Mouse (Mus musculus) heart, embryonic 14.5 days (tissue): Measurements from ENCODE around the gene Plxnd1. TPM values are rescaled to one million over a fixed set of nuclear protein-coding genes. Genes with fewer than 3 reads are reported as not detected.

Experiments
- ATAC-seq: fragments of 200-750 bp; cut with Nextera tagmentation; 2 replicates; pipeline ENCODE4 v1.8.0; 2017; ENCODE audit warnings: low read depth, moderate TSS enrichment; ENCODE audit not compliant: insufficient number of reproducible peaks, insufficient read depth, low FRiP score
- H3K27ac ChIP-seq, 2 experiments: fragments of 200-500 bp in 1 of 2; fragments of 300-500 bp in 1 of 2; sonication (generic) in 1 of 2; replicated peaks in 1 of 2; 2 replicates each; pipeline ENCODE4 v1.5.1; 2012 to 2014; ENCODE audit warnings: low read depth in 2 of 2, low read length in 2 of 2, control low read depth in 1 of 2, mild to moderate bottlenecking in 1 of 2, mixed read lengths in 1 of 2; ENCODE audit not compliant: control insufficient read depth in 1 of 2, insufficient read depth in 1 of 2
- H3K27me3 ChIP-seq: fragments of 300-500 bp; sonication (generic); 2 replicates; pipeline ENCODE4 v1.6.1; 2014; ENCODE audit warnings: mild to moderate bottlenecking, low read length, control low read depth; ENCODE audit not compliant: control insufficient read depth, insufficient read depth
- H3K36me3 ChIP-seq: fragments of 300-500 bp; sonication (generic); 2 replicates; pipeline ENCODE4 v1.6.1; 2014; ENCODE audit warnings: mild to moderate bottlenecking, control low read depth, low read length, mixed read lengths; ENCODE audit not compliant: control insufficient read depth, insufficient read depth
- H3K4me1 ChIP-seq, 2 experiments: fragments of 200-500 bp in 1 of 2; fragments of 300-500 bp in 1 of 2; sonication (generic) in 1 of 2; 2 replicates each; pipeline ENCODE4 v1.6.1; 2012 to 2014; ENCODE audit warnings: low read length in 2 of 2, control low read depth in 1 of 2, mixed read lengths in 1 of 2; ENCODE audit not compliant: control insufficient read depth in 2 of 2, insufficient read depth in 2 of 2
- H3K4me2 ChIP-seq: fragments of 300-500 bp; sonication (generic); 2 replicates; pipeline ENCODE4 v1.6.1; 2014; ENCODE audit warnings: mild to moderate bottlenecking, low read length
- H3K4me3 ChIP-seq, 2 experiments: fragments of 200-500 bp in 1 of 2; fragments of 300-500 bp in 1 of 2; sonication (generic) in 1 of 2; 2 replicates each; pipeline ENCODE4 v1.5.1; 2012 to 2014; ENCODE audit warnings: low read length in 2 of 2, mild to moderate bottlenecking in 2 of 2, control low read depth in 1 of 2, low read depth in 1 of 2, moderate library complexity in 1 of 2; ENCODE audit not compliant: control insufficient read depth in 1 of 2, insufficient read depth in 1 of 2
- H3K9ac ChIP-seq: fragments of 300-500 bp; sonication (generic); 2 replicates; pipeline ENCODE4 v1.6.1; 2014; ENCODE audit warnings: mild to moderate bottlenecking, low read length
- H3K9me3 ChIP-seq: fragments of 300-500 bp; sonication (generic); 2 replicates; pipeline ENCODE4 v1.6.1; 2016; ENCODE audit warnings: low read length, control low read depth; ENCODE audit not compliant: control insufficient read depth
- WGBS: fragments of 180-500 bp; shearing (Covaris S2); extraction: QIAGEN DNeasy Blood & Tissue Kit; methylation state at CpG from one replicate; pipeline ENCODE4 v1.1.7; 2014; 5-methylcytosine and 5-hydroxymethylcytosine counted together
- polyA plus RNA-seq: library from polyadenylated mRNA; unstranded; fragments of >200 nt; fragmentation: Nextera tagmentation; extraction: Ambion mirVana; gene quantifications from 2 replicates; pipeline ENCODE4 v1.2.1, GENCODE M21; 2014

Plxnd1 gene
- 58.8 and 68.9 TPM in 2 replicates for polyA plus RNA-seq

DNA sequence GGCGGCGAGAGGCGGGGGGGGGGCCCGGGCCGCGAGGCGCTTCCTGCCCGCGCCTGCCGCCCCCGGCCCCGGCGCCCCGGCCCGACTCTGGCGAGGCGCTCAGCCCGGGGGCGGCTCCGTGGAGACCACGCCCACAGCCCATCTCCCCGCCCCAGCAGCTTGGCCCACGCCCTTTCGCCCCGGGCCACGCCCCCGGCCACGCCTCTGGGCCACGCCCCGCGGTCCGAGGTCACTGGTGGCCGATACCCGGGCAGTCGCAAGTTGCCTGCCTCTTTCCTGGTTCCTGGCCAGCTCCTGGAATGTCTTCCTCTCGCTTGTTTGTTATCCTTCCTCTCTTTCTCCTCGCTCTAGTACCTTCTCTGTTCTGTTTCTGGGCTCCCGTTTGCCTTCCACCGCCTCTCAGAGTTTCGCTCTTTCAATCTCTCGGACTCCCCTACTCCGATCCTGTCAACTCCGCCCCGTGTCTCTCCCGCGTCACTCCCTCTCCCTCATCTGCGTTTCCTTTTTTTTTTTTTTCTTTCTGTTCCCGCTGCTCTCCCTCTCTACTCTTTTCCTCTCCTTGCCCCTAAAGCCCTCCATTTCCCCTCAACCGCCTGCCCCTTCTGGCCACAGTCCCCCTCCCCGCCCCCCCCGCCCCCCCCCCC, at the start of gene Plxnd1:
Plxnd1 (minus strand) TSS at position 129 of the 644 bp plus-strand sequence.
- Histone ChIP-seq H3K9ac (peak within 1 kb of the TSS; percentile 80), H3K4me3 (peak within 1 kb of the TSS; percentile 47 to 58), H3K27me3 (peaks cover 21% of the 10 kb centered on the region), H3K9me3 (peaks cover 14% of the 10 kb centered on the region), H3K27ac (peak within 1 kb of the TSS; percentile 75 to 76), H3K4me1 (peaks cover 17 to 35% of the 10 kb centered on the region in 2 experiments; a peak in 3 of 4 replicates), H3K4me2 (peak within 1 kb of the TSS; percentile 76), H3K36me3 (no peaks in the 10 kb centered on the region)
- ATAC-seq: peak; percentile 72
- under 1% methylated on average over 35 of the region's 51 CpGs for WGBS

DNA sequence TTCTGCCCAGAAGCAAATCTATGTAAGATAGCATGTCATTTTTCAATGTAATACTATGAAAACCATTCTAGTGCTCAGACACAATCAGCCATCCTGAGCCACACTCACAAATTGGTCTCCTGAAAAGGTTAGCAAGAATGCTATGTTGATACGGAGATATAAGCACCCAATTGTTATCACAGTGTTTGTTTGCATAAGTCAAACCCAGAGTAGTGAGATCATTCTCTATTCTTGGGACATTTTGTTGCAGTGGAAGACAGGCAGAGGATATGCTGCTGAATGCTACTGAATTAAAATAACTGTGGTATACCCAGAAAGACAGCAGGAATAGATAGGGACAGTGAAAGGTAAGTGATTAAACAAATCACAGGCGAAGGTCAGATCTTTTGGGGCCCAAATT, 49.2 kb upstream of the Plxnd1 start:
- H3K27me3 ChIP-seq: no peaks in the 10 kb centered on the region
- peak overlapping the region; percentile 26; the same call in 1 of the 2 replicates for H3K9ac ChIP-seq
- ATAC-seq: no peak
- peak overlapping the region in 1 of 2 experiments; percentile 55; a peak in 3 of 4 replicates for H3K27ac ChIP-seq
- no peak overlapping the region for H3K4me3 ChIP-seq
- H3K4me2 ChIP-seq: peak overlapping the region; percentile 19; the same call in 1 of the 2 replicates
- H3K4me1 ChIP-seq: peaks cover 6 to 37% of the 10 kb centered on the region in 2 experiments
- peaks cover 4% of the 10 kb centered on the region; the same call in 1 of the 2 replicates for H3K9me3 ChIP-seq
- H3K36me3 ChIP-seq: peaks cover 9% of the 10 kb centered on the region; the same call in 1 of the 2 replicates
- WGBS: 31% methylated on average over 2 of the region's 2 CpGs

DNA sequence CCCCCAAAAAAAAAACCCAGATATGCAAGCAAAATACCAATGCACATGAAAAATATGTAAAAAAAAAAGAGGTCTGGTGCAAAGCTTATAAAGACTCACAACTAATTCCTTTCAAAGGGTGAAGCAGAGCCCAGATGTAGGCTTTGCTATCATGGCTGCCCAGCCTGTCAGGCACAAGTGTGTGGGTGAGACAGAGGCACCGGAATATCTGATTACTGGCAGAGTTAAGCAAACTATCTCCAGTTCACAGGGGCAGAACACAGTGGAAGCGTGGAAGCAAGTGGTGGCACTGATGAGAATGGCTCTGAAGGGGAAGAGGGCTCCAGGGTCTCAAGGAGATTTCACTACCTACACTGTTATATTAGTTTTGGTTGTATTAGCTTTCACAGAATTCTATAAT, 43.4 kb upstream of the Plxnd1 start:
- H3K4me2 ChIP-seq: no peak overlapping the region
- peaks cover 4 to 10% of the 10 kb centered on the region in 2 experiments; a peak in 3 of 4 replicates for H3K4me1 ChIP-seq
- H3K9me3 ChIP-seq: peaks cover 4% of the 10 kb centered on the region; the same call in 1 of the 2 replicates
- 55% methylated on average over 2 of the region's 2 CpGs for WGBS
- peaks cover 9% of the 10 kb centered on the region; the same call in 1 of the 2 replicates for H3K36me3 ChIP-seq
- no peak for ATAC-seq
- H3K4me3 ChIP-seq: no peak overlapping the region
- no peaks in the 10 kb centered on the region for H3K27me3 ChIP-seq
- H3K9ac ChIP-seq: no peak overlapping the region
- H3K27ac ChIP-seq: no peak overlapping the region

DNA sequence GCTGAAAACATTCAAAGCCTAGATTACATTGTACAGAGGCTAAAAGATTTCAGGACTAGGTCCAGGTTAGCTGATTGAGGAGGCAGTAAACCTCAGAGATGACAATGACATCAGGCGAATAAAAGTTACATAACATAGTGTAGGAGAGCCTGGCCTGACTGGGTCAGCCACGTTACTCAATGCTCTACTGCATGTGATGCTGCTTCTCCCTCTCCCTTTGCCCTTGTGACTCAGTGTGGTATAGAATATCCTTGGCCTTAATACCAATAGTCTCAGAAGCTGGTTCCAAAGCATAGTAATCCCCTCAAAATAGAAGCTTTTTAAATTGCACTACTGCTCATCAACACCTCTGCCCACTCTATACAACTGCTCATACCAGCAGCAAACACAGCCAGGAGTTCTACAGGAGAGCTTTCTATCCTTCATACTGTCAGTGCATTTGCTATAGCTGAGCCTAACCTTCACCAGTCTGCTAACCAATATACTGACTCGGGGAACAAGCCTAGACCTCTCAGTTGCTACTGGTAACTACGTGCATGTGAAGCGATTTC, 42.6 kb upstream of the Plxnd1 start:
- Histone ChIP-seq H3K4me3 (no peak overlapping the region), H3K27ac (no peak overlapping the region), H3K9ac (no peak overlapping the region), H3K4me1 (peaks cover 2 to 9% of the 10 kb centered on the region in 2 experiments; a peak in 1 of 4 replicates), H3K27me3 (no peaks in the 10 kb centered on the region), H3K36me3 (0 out of 2 replicates have a peak, but pooled peaks cover 5% of the 10 kb centered on the region), H3K9me3 (no peaks in the 10 kb centered on the region), H3K4me2 (no peak overlapping the region)
- no peak for ATAC-seq
- WGBS: 83% methylated on average over 5 of the region's 5 CpGs

DNA sequence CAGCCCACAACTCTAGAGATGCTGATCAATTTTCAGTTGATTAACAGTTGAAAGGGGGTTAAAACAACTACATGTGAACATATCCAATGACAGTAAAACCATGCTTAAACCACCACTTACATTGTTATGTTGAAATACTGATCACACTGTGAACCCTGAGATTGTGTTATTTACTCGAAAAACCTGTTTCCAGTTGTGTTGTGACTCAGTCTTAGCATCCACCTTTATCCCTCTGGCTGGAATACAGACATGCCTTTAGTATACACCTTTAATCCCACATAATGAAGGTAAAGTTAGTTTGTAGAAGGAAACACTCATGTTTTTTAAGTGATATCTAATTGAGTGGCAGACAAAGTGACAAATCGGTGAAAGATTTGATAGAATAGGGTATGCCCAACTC, 41.8 kb upstream of the Plxnd1 start:
- Histone ChIP-seq H3K36me3 (0 out of 2 replicates have a peak, but pooled peaks cover 7% of the 10 kb centered on the region), H3K27me3 (no peaks in the 10 kb centered on the region), H3K4me2 (no peak overlapping the region), H3K9ac (no peak overlapping the region), H3K4me1 (peaks cover 2 to 9% of the 10 kb centered on the region in 2 experiments; a peak in 1 of 4 replicates), H3K4me3 (no peak overlapping the region), H3K9me3 (no peaks in the 10 kb centered on the region), H3K27ac (no peak overlapping the region)
- no peak for ATAC-seq
- 84% methylated on average over 2 of the region's 2 CpGs for WGBS

DNA sequence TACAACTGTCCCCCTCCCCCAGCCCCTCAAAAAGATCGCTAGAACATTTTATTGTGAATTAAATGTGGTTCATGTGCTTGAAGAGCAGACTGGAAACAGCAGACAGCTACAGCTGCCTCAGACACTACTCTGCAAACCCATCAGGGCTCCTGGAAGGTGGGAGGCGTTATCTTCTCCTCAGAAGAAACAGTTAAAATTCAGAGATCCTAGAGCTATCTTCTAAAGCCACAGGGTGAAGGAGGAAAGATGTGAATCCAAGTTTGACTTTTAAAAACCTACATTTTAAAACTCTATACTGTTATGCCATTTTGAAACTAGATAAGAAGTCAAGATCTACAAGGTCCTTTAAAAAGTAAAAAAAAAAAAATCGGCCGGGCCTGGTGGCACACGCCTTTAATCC, 36.2 kb upstream of the Plxnd1 start:
- Histone ChIP-seq H3K4me1 (no peaks in the 10 kb centered on the region), H3K27ac (no peak overlapping the region), H3K9ac (no peak overlapping the region), H3K9me3 (no peaks in the 10 kb centered on the region), H3K4me2 (no peak overlapping the region), H3K36me3 (0 out of 2 replicates have a peak, but pooled peaks cover 7% of the 10 kb centered on the region), H3K4me3 (no peak overlapping the region), H3K27me3 (no peaks in the 10 kb centered on the region)
- ATAC-seq: no peak
- WGBS: 85% methylated on average over 5 of the region's 5 CpGs

DNA sequence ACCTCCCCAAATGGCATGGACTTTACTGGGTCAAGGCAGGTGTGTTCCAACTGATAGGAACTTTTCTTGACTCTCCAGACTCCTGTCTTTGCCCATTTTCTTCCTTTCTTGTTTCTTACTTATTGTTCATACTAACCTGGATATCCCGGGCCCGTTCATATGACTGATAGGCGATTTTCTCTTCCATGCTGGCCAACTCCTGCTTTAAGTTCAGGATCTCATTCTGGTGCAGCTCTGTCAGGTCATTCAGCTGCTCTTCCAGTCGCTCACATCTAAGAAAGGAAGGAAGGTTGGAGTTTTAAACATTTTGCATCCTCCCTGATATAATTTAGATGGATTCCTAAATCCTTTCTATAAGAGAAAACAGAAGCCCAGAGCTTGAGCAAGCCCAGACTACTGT, 29.9 kb upstream of the Plxnd1 start:
- Histone ChIP-seq H3K4me2 (no peak overlapping the region), H3K27ac (no peak overlapping the region), H3K4me1 (no peaks in the 10 kb centered on the region), H3K9ac (no peak overlapping the region), H3K36me3 (peaks cover 45% of the 10 kb centered on the region), H3K9me3 (peaks cover 10% of the 10 kb centered on the region), H3K27me3 (no peaks in the 10 kb centered on the region), H3K4me3 (no peak overlapping the region)
- no peak for ATAC-seq
- WGBS: 82% methylated on average over 4 of the region's 4 CpGs
